ENCODE assay signal across 9 mouse cellular contexts in genomic region chr19:45302548-45303241, GRCm38 (mm10).
DNase-seq lines count a peak whose midpoint lies in the region; ATAC-seq and TF ChIP-seq lines count a peak whose summit lies in the region.
"Had no signal": no experiment of that assay in that cellular context is flagged by ENCODE, and none has a peak within 500 bp of the region (broad histone marks: within the 10 kb centered on the region; RNA-seq: fewer than 3 reads in every experiment).

No protein-coding gene starts in this region.

- peak overlapping the region; percentile 81; the same call in 1 of the 2 replicates for H3K27ac ChIP-seq in heart, embryonic 13.5 days (replicated peaks)
- H3K27ac ChIP-seq in bone marrow macrophage, adult 2 months (ENCODE audit: insufficient read depth, low read depth, low read length) = no peak overlapping the region
- peak overlapping the region; percentile 77; the same call in 1 of the 2 replicates for H3K27ac ChIP-seq in forebrain, embryonic 10.5 days
- H3K27ac ChIP-seq in limb, embryonic 13.5 days = no peak overlapping the region
- no peak overlapping the region for H3K27ac ChIP-seq in stomach, postnatal 0 days (replicated peaks)

- no peak for DNase-seq in heart, adult 9 months (ENCODE audit: low spot score in 2 of 2)
- DNase-seq in forebrain, embryonic 10.5 days (ENCODE audit: extremely low spot score, low spot score) = no peak
- no peak for DNase-seq in stomach, postnatal 0 days (ENCODE audit: low spot score)
- no peak for DNase-seq in natural killer cell, adult 2 months (ENCODE audit: low spot score in 2 of 2)
- no peak for DNase-seq in gastrocnemius, postnatal 10 days

- TF ChIP-seq CTCF in bone marrow macrophage, adult 2 months (IDR thresholded peaks at IDR 0.05; ENCODE audit: low read depth, low read length) = no peak
- no peak for TF ChIP-seq CTCF in stomach, postnatal 0 days (IDR thresholded peaks at IDR 0.05; ENCODE audit: low read depth)

- no peaks in the 10 kb centered on the region for H3K36me3 ChIP-seq in heart, embryonic 13.5 days
- no peaks in the 10 kb centered on the region for H3K36me3 ChIP-seq in forebrain, embryonic 10.5 days (replicated peaks)
- no peaks in the 10 kb centered on the region for H3K36me3 ChIP-seq in limb, embryonic 13.5 days
- no peaks in the 10 kb centered on the region for H3K36me3 ChIP-seq in stomach, postnatal 0 days (ENCODE audit: control insufficient read depth, insufficient read depth, low read length)
- H3K36me3 ChIP-seq: G1E had no signal

- H3K4me2 ChIP-seq in heart, embryonic 13.5 days = peak overlapping the region; percentile 98
- H3K4me2 ChIP-seq in limb, embryonic 13.5 days (replicated peaks) = peak overlapping the region; percentile 97
- peak overlapping the region; percentile 97 for H3K4me2 ChIP-seq in stomach, postnatal 0 days (replicated peaks; ENCODE audit: low read depth)

- H3K4me3 ChIP-seq in heart, embryonic 13.5 days = peak overlapping the region; percentile 68
- peak overlapping the region; percentile 47 for H3K4me3 ChIP-seq in bone marrow macrophage, adult 2 months (ENCODE audit: insufficient read depth, low read length)
- peak overlapping the region; percentile 68 for H3K4me3 ChIP-seq in forebrain, embryonic 10.5 days
- H3K4me3 ChIP-seq in limb, embryonic 13.5 days = peak overlapping the region; percentile 61
- H3K4me3 ChIP-seq in stomach, postnatal 0 days (ENCODE audit: low read depth, low read length) = peak overlapping the region; percentile 57

- peak overlapping the region; percentile 85 for H3K9ac ChIP-seq in heart, embryonic 13.5 days
- H3K9ac ChIP-seq in limb, embryonic 13.5 days = peak overlapping the region; percentile 69; the same call in 1 of the 2 replicates
- no peak overlapping the region for H3K9ac ChIP-seq in stomach, postnatal 0 days (ENCODE audit: low read length)

- 7% methylated on average over 16 of the region's 16 CpGs for WGBS in heart, embryonic 13.5 days
- WGBS in forebrain, embryonic 10.5 days = 3% methylated on average over 16 of the region's 16 CpGs
- 4% methylated on average over 16 of the region's 16 CpGs for WGBS in limb, embryonic 13.5 days
- WGBS in stomach, postnatal 0 days = 20% methylated on average over 16 of the region's 16 CpGs

- TF ChIP-seq POLR2A in bone marrow macrophage, adult 2 months (IDR thresholded peaks at IDR 0.05; ENCODE audit: borderline replicate concordance, low read depth, low read length) = no peak

- H3K9me3 ChIP-seq in heart, embryonic 13.5 days = no peaks in the 10 kb centered on the region
- no peaks in the 10 kb centered on the region for H3K9me3 ChIP-seq in forebrain, embryonic 10.5 days
- H3K9me3 ChIP-seq in limb, embryonic 13.5 days = no peaks in the 10 kb centered on the region
- H3K9me3 ChIP-seq in stomach, postnatal 0 days (ENCODE audit: control insufficient read depth, low read length) = no peaks in the 10 kb centered on the region
- H3K9me3 ChIP-seq: G1E had no signal

- H3K4me1 ChIP-seq in heart, embryonic 13.5 days = peaks cover 42% of the 10 kb centered on the region
- H3K4me1 ChIP-seq in bone marrow macrophage, adult 2 months (ENCODE audit: control insufficient read depth, insufficient read depth, low read length) = peaks cover 5% of the 10 kb centered on the region
- H3K4me1 ChIP-seq in forebrain, embryonic 10.5 days = peaks cover 43% of the 10 kb centered on the region
- peaks cover 16% of the 10 kb centered on the region for H3K4me1 ChIP-seq in limb, embryonic 13.5 days
- 0 out of 2 replicates have a peak, but pooled peaks cover 2% of the 10 kb centered on the region for H3K4me1 ChIP-seq in stomach, postnatal 0 days (replicated peaks; ENCODE audit: control insufficient read depth, insufficient read depth)

- TF ChIP-seq EP300 in stomach, postnatal 0 days (optimal IDR thresholded peaks at IDR 0.05) = no peak

- H3K27me3 ChIP-seq in heart, embryonic 13.5 days (replicated peaks) = peaks cover 88% of the 10 kb centered on the region
- peaks cover 100% of the 10 kb centered on the region for H3K27me3 ChIP-seq in forebrain, embryonic 10.5 days (ENCODE audit: poor library complexity, severe bottlenecking)
- peaks cover 90% of the 10 kb centered on the region for H3K27me3 ChIP-seq in limb, embryonic 13.5 days
- H3K27me3 ChIP-seq in stomach, postnatal 0 days (ENCODE audit: control insufficient read depth, insufficient read depth, low read length) = peaks cover 5% of the 10 kb centered on the region; the same call in 1 of the 2 replicates

- ATAC-seq in heart, embryonic 13.5 days (ENCODE audit: extremely low read depth, insufficient number of reproducible peaks, low FRiP score, low TSS enrichment) = no peak
- no peak for ATAC-seq in limb, embryonic 13.5 days (ENCODE audit: low FRiP score, low read depth)
- no peak for ATAC-seq in stomach, postnatal 0 days (ENCODE audit: low FRiP score, low TSS enrichment)

Comparison
In these comparisons a context has a peak if more than half of its experiments do, and no peak if none do; other contexts are left out.
1. H3K27ac ChIP-seq: peak in heart, embryonic 13.5 days (single experiment) and forebrain, embryonic 10.5 days (single experiment); none in bone marrow macrophage, adult 2 months (single experiment), limb, embryonic 13.5 days (single experiment) and stomach, postnatal 0 days (single experiment).
2. Peak in every context shown above with its lines, with median percentiles within 50 percentile points of each other: H3K4me2 ChIP-seq and H3K4me3 ChIP-seq.